Mouse (Mus musculus) forebrain, embryonic 10.5 days (tissue): Measurements from ENCODE around the gene Cenpv. TPM values are rescaled to one million over a fixed set of nuclear protein-coding genes. Genes with fewer than 3 reads are reported as not detected.

Experiments used
- DNase-seq: peaks from one replicate; pipeline ENCODE4 v3.0.0-alpha.2; 2017; ENCODE audit warnings: low spot score; ENCODE audit errors: extremely low spot score
- H3K27ac ChIP-seq: fragments of 300-500 bp; sonication (generic); 2 replicates; pipeline ENCODE4 v1.5.1; 2016; ENCODE audit warnings: mild to moderate bottlenecking
- H3K27me3 ChIP-seq: fragments of 300-500 bp; sonication (generic); 2 replicates; pipeline ENCODE4 v1.6.1; 2016; ENCODE audit warnings: mild to moderate bottlenecking; ENCODE audit not compliant: poor library complexity, severe bottlenecking
- H3K36me3 ChIP-seq: fragments of 300-500 bp; sonication (generic); replicated peaks from 2 replicates; pipeline ENCODE4 v1.6.1; 2016; ENCODE audit warnings: mild to moderate bottlenecking, moderate library complexity
- H3K4me1 ChIP-seq: fragments of 300-500 bp; sonication (generic); 2 replicates; pipeline ENCODE4 v1.6.1; 2016
- H3K4me3 ChIP-seq: fragments of 300-500 bp; sonication (generic); 2 replicates; pipeline ENCODE4 v1.5.1; 2016; ENCODE audit warnings: mild to moderate bottlenecking, moderate library complexity
- H3K9me3 ChIP-seq: fragments of 300-500 bp; sonication (generic); 2 replicates; pipeline ENCODE4 v1.6.1; 2016; ENCODE audit warnings: mild to moderate bottlenecking, moderate library complexity
- WGBS: fragments of 180-500 bp; shearing (Covaris S2); methylation state at CpG from one replicate; pipeline ENCODE4 v1.1.7; 2016; 5-methylcytosine and 5-hydroxymethylcytosine counted together
- polyA plus RNA-seq: library from polyadenylated mRNA; unstranded; fragments of >200 nt; fragmentation: Nextera tagmentation; extraction: Ambion mirVana; gene quantifications from 2 replicates; pipeline ENCODE4 v1.2.1, GENCODE M21; 2016

Gene Cenpv
- polyA plus RNA-seq, 1 experiment from 2014 or later, result 38.6 TPM

DNA sequence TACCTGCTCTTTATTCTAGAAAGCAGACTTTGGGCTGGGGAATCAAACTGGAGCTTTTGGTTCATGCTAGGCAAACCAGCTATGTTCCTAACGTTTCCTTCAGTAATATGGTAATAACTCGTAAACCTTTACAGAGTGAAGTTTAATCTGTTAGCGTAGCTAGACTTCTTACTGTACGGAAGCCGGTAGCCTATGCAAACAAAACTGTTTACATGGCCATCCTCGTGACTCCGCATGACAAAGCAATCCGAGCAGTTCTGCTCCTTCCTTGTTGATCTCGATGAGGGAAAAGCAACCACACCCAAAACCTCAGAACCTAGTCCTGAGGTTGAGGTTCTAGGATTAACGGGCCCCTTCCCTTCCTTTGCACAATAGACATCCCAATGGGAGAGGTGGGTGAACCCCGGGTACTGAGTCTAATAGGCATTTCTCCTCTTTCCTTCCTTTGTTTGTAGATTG, 11.2 kb upstream of the Cenpv start:
- peak overlapping the region; percentile 80 for H3K4me3 ChIP-seq
- 10% methylated on average over 11 of the region's 11 CpGs for WGBS
- peaks cover 43% of the 10 kb centered on the region for H3K4me1 ChIP-seq
- no peaks in the 10 kb centered on the region for H3K9me3 ChIP-seq
- H3K27ac ChIP-seq, result peak overlapping the region; percentile 100
- H3K27me3 ChIP-seq, result no peaks in the 10 kb centered on the region
- H3K36me3 ChIP-seq, result peaks cover 26% of the 10 kb centered on the region
- DNase-seq, result no peak

DNA sequence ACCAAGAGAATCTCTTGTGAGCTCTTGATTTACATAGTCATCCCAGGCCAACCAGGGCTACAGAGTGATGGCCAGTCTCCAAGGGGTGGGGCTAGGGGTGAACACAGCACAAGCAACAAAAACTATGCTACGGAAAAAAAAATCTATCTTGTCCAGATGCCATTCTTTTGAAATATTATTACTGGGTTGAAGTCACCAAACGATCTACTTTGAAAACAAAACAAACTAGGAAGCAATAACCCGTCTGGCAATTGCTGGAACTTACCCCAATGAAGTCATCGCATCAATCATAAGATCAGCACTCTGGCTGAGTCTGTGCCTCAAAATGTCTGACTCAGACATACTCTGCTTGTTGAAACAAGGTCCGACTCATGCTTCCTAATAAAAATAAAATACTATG, 10.7 kb upstream of the Cenpv start:
- no peaks in the 10 kb centered on the region for H3K27me3 ChIP-seq
- H3K36me3 ChIP-seq, result peaks cover 21% of the 10 kb centered on the region
- H3K27ac ChIP-seq, result peak overlapping the region; percentile 100
- DNase-seq, result no peak
- peaks cover 38% of the 10 kb centered on the region for H3K4me1 ChIP-seq
- peak overlapping the region; percentile 80 for H3K4me3 ChIP-seq
- 50% methylated on average over 5 of the region's 5 CpGs for WGBS
- H3K9me3 ChIP-seq, result no peaks in the 10 kb centered on the region

DNA sequence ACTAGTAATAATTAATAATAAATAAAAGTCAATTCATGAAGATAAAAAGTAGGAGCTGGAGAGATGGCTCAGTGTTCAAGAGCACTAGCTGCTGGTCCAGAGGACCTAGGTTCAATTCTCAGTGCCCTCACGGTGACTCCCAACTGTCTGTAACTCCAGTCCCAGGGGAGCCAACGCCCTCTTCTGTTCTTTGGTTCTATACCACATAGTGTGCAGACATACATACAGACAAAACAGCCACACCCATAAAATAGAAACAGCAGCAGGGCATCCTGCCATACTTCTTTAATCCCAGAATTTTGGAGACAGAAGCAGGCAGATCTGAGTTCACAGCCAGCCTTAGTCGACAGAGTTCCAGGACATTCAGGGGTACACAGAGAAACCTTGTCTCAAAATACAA, 4.9 kb upstream of the Cenpv start:
- Histone ChIP-seq H3K27ac (no peak overlapping the region), H3K4me3 (no peak overlapping the region), H3K36me3 (peaks cover 4% of the 10 kb centered on the region), H3K9me3 (no peaks in the 10 kb centered on the region), H3K4me1 (peaks cover 9% of the 10 kb centered on the region), H3K27me3 (peaks cover 22% of the 10 kb centered on the region)
- WGBS, result 94% methylated on average over 3 of the region's 3 CpGs
- no peak for DNase-seq

DNA sequence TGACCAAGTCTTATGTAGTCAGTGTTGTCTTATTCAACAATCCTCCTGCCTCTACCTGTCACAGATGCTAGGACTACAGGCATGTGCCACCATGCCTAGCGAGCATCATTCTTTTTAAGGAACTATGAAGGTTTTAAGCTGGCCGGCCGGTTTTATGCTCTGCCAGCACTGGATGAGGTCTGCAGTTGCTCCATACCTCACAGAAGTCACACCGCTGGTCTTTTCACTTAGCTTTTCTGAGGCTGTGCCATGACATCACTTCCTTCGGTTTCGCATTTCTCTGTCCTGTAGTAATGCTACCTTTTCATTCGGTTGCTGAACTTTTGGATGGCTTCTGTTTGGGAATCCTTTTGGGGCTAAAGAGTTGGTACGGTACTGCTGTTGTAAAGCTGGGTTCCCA, 2.5 kb upstream of the Cenpv start:
- no peak overlapping the region for H3K4me3 ChIP-seq
- no peak for DNase-seq
- H3K36me3 ChIP-seq, result peaks cover 4% of the 10 kb centered on the region
- WGBS, result 88% methylated on average over 8 of the region's 8 CpGs
- no peak overlapping the region for H3K27ac ChIP-seq
- H3K9me3 ChIP-seq, result no peaks in the 10 kb centered on the region
- H3K4me1 ChIP-seq, result peaks cover 27% of the 10 kb centered on the region
- H3K27me3 ChIP-seq, result peaks cover 34% of the 10 kb centered on the region

DNA sequence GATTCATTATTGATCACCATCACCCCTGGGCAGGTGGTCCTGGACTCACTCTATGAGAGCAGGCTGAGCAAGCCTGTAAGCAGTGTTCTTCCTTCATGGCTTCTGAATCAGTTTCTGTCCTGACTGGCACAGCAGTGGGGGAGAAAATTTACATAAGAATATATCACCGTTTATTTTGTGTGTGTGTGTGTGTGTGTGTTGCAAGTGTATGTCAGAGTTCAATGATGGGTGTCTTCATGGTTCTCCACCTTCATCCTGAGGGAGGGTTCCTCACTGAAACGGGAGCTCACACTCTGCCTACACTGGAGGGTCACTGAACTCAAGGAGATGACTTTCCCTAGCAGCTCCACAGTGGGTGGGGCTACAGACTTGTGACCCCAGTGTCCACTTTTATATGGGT, 1.9 kb upstream of the Cenpv start:
- Histone ChIP-seq H3K27me3 (peaks cover 35% of the 10 kb centered on the region), H3K9me3 (no peaks in the 10 kb centered on the region), H3K4me1 (peaks cover 27% of the 10 kb centered on the region), H3K27ac (no peak overlapping the region), H3K36me3 (peaks cover 4% of the 10 kb centered on the region), H3K4me3 (no peak overlapping the region)
- WGBS, result 73% methylated on average over 2 of the region's 2 CpGs
- no peak for DNase-seq

DNA sequence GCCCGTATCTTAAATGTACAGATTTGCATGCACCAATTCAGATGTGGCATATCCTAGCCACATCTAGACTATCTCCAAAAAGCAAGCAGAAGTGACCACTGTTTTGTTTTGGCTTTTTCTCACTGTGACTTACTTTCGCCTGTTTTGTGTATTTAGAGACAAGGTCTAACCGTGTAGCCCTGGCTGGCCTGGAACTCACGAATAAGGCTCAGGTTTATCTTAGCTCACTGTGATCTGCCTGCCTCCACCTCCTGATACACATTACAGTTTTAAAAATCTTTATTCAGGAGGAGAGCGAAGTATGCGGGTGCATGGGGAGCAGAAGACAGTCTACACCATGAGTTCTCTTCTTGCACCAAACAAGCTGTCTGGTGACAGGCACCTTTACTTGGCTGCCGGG, 1.1 kb upstream of the Cenpv start:
- Histone ChIP-seq H3K27me3 (peaks cover 35% of the 10 kb centered on the region), H3K9me3 (no peaks in the 10 kb centered on the region), H3K4me1 (peaks cover 27% of the 10 kb centered on the region), H3K36me3 (peaks cover 11% of the 10 kb centered on the region), H3K27ac (no peak overlapping the region), H3K4me3 (no peak overlapping the region; the same call in 1 of the 2 replicates)
- no peak for DNase-seq
- WGBS, result 82% methylated on average over 7 of the region's 7 CpGs

DNA sequence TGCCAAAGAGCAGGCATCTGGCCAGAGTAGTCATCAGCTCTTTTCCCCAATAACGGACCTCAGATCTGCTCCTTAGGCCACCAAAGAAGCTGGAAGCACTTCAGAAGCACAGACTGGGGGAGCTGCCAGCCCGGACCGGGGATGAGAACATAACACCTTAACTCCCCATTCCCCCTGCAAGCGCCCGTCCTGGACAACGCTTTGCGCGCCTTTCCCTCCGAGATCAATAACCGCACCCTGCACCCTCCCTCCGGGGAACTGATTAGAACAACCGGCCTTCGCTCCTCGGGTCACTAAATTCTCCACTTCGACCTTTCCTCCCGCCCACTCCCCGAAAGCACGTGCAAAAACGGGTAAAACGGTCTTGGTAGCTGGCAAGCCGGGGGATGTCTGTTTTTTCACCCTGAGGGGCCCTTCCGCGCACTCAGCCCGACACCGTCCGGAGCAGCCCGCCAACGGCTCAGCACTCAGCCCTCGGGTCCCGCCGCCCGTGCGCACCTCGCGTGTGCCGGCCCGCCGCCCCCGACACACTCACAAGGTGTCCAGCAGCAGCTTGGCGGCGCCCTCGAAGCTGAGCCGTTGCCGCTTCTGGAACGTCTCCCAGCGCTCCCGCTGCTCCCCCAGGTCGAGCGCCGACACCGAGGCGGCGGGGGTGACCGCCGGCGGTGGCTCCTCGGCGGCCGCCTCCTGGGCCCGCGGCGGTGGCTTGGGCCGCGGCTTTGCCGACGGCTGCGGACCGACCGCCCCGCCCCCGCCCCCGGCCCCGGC, 556 bp downstream of the Cenpv start:
- WGBS, result under 1% methylated on average over 73 of the region's 73 CpGs
- peaks cover 35% of the 10 kb centered on the region for H3K27me3 ChIP-seq
- H3K4me1 ChIP-seq, result peaks cover 32% of the 10 kb centered on the region

DNA sequence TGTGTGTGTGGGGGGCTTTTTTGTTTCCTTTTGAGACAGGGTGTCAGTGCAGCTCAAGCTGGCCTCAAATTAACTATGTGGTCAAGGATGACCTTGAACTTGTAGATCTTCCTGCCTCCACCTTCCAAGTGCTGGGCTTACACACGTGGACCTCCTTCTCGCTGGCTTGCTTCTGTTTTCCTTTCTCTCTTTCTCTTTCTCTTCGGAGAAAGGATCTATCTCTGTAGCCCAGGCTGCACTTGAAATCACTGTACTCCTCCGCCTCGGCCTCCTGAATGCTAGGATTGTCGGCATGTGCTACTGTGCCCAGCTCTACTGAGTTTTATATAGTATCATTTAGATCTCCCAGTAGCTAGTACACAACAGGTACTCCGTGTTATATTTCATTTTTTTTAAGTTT, 1.5 kb downstream of the Cenpv start:
- Histone ChIP-seq H3K27me3 (peaks cover 35% of the 10 kb centered on the region), H3K36me3 (peaks cover 33% of the 10 kb centered on the region), H3K9me3 (no peaks in the 10 kb centered on the region), H3K4me3 (peak overlapping the region; percentile 76), H3K4me1 (peaks cover 32% of the 10 kb centered on the region), H3K27ac (no peak overlapping the region)
- WGBS, result 47% methylated on average over 7 of the region's 7 CpGs
- no peak for DNase-seq

More for the DNA sequence above, 556 bp downstream of the Cenpv start:
- Histone ChIP-seq H3K4me3 (peak overlapping the region; percentile 76), H3K9me3 (no peaks in the 10 kb centered on the region), H3K27ac (peak overlapping the region; percentile 94), H3K36me3 (peaks cover 25% of the 10 kb centered on the region)
- DNase-seq, result peak; percentile 69

DNA sequence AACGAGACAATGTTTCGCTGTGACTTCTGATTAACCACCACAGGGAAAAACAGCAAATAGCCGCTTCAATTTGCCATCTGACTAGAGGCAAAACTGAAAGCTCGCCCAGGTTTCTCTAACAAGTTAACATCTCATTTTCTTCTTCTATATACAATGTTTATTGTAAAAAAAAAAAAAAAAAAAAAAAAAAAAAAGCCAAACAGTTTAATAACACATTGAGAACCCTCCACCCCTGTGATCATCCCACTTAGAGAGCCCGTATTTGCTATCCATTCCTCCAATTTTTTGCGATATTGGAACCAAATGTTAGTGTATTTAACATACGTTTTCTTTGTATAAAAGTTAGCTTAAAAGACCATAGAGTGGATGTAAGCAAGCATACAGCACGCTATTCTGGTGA, 2.0 kb downstream of the Cenpv start:
- Histone ChIP-seq H3K36me3 (peaks cover 34% of the 10 kb centered on the region), H3K4me1 (peaks cover 32% of the 10 kb centered on the region), H3K27ac (no peak overlapping the region), H3K27me3 (peaks cover 35% of the 10 kb centered on the region), H3K9me3 (no peaks in the 10 kb centered on the region), H3K4me3 (peak overlapping the region; percentile 76; the same call in 1 of the 2 replicates)
- 87% methylated on average over 8 of the region's 8 CpGs for WGBS
- no peak for DNase-seq

DNA sequence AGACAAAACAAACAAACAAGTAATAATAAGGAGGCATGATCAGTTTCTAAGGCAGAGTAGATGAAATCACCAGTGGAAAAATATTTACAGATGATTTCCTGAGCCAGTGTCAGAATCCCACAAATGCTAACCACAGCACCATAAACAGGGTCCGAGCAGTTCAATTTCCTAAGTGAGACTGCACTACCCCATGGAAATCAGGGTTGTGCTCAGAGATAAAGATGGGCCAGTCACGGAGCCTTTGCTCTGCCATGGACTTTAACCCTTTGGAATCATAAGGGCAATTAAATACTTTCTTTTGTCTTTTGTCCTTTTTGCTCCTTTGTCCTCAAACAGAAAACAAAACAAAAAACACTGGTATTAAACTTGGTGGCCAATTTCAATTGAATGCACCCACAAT, 16.8 kb downstream of the Cenpv start:
- Histone ChIP-seq H3K27ac (no peak overlapping the region), H3K9me3 (no peaks in the 10 kb centered on the region), H3K36me3 (peaks cover 28% of the 10 kb centered on the region), H3K4me1 (peaks cover 12% of the 10 kb centered on the region), H3K4me3 (no peak overlapping the region), H3K27me3 (no peaks in the 10 kb centered on the region)
- WGBS, result 84% methylated on average over 2 of the region's 2 CpGs
- no peak for DNase-seq

DNA sequence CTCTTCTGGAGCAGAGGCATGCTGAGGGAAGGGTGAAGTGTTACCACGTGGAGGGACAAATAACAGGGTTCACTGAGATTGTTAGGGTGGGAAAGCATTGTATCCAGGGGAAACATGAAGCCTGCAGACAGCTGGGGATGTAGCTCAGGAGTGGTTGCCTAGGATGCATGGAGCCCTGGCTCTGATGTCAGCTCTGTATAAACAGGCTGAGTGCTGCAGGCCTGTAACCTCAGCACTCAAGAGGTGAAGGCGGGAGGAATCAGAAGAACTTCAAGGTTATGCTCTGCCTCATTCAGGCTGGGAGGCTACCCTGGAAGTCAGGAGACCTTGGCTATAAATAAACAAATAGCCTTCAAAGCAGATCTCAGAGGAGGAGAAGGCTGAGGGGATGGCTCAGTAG, 20.1 kb downstream of the Cenpv start:
- Histone ChIP-seq H3K27ac (no peak overlapping the region), H3K4me1 (peaks cover 6% of the 10 kb centered on the region; the same call in 1 of the 2 replicates), H3K36me3 (peaks cover under 1% of the 10 kb centered on the region; the same call in 1 of the 2 replicates), H3K27me3 (no peaks in the 10 kb centered on the region), H3K4me3 (no peak overlapping the region), H3K9me3 (no peaks in the 10 kb centered on the region)
- no peak for DNase-seq
- 33% methylated on average over 2 of the region's 2 CpGs for WGBS

DNA sequence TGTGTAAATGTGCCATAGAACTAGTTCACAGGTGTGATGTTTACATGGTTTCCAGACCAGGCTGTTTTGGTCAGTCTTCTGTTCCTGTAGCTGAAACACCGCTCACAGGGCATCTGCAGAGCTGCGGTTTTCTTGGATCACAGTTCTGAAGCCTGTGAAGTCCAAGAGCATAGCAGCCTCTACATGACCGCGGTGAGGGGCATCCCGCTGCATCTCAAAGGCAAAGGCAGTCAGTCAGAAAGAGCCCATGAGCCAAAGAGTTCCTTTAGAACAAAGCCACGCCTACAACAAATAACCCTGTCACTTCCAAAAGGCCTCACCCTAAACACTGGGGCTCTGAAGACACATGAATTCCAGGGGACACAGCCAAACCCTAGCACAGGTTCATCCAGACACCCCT, 25.8 kb downstream of the Cenpv start:
- WGBS, result 75% methylated on average over 6 of the region's 6 CpGs
- peaks cover 11% of the 10 kb centered on the region; the same call in 1 of the 2 replicates for H3K36me3 ChIP-seq
- DNase-seq, result no peak
- H3K9me3 ChIP-seq, result no peaks in the 10 kb centered on the region
- peaks cover 4% of the 10 kb centered on the region for H3K4me1 ChIP-seq
- H3K27me3 ChIP-seq, result no peaks in the 10 kb centered on the region
- H3K27ac ChIP-seq, result no peak overlapping the region
- no peak overlapping the region for H3K4me3 ChIP-seq

DNA sequence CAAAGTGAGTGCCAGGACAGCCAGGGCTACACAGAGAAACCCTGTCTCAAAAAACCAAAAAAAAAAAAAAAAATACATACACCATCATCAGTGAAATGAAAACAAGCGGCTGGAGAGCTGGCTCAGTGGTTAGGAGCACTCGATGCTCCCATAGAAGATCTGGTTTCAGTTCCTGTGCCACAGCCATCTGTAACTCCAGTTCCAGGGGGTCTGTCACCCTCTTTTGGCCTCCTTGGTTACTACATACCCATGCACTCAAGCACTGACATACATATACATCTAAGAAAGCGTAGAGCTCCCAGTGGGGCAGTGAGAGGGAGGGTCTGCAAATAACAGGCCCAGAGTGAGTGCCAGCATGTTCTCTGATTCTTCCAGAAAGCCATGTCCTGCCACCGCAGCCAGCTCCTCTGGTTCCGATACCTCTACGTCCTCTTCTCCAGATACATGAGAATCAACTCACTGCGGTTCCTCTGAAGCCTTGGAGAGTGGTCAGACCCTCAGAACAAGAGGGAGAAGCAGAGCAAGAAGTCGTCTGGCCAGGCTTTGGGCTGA, 26.5 kb downstream of the Cenpv start:
- DNase-seq, result no peak
- Histone ChIP-seq H3K4me3 (no peak overlapping the region), H3K27ac (no peak overlapping the region), H3K27me3 (no peaks in the 10 kb centered on the region), H3K36me3 (peaks cover 11% of the 10 kb centered on the region; the same call in 1 of the 2 replicates), H3K9me3 (no peaks in the 10 kb centered on the region), H3K4me1 (peaks cover 4% of the 10 kb centered on the region)
- 89% methylated on average over 8 of the region's 8 CpGs for WGBS
